Mouse (Mus musculus) frontal cortex, postnatal 10 days (tissue): Measurements from ENCODE around the gene Gm20683.
"Not testable (repeated sequence)": the region's sequence is repeated elsewhere in the genome, so short reads cannot be mapped to it uniquely, and the experiment has no call there.

ENCODE experiments used
- DNase-seq, 2 experiments: peaks; one replicate each; pipeline ENCODE4 v3.0.0; 2022; ENCODE audit warnings: low spot score in 2 of 2, mixed read lengths in 1 of 2

The Gm20683 gene

GRCm38 (mm10) chr17:25827546-25828222 lies 13.9 kb downstream of the Gm20683 start:
- no peak for DNase-seq

GRCm38 (mm10) chr17:25827011-25827410 lies 14.6 kb downstream of the Gm20683 start:
- DNase-seq = no peak

- no peak for DNase-seq
Measured at GRCm38 (mm10) chr17:25825984-25826570, 15.5 kb downstream of the Gm20683 start.

GRCm38 (mm10) chr17:25825311-25825710 lies 16.3 kb downstream of the Gm20683 start:
- DNase-seq = no peak

- DNase-seq = no peak
Measured at GRCm38 (mm10) chr17:25824362-25825142, 17.0 kb downstream of the Gm20683 start.

GRCm38 (mm10) chr17:25823452-25823851 lies 18.1 kb downstream of the Gm20683 start, which contains the start of gene Wdr24:
Gene Wdr24, plus strand, starts transcription at chr17:25823627.
- DNase-seq = peak in 1 of 2 experiments; percentile 75

- DNase-seq = no peak
Measured at GRCm38 (mm10) chr17:25818851-25819780, 22.4 kb downstream of the Gm20683 start.

- no peak for DNase-seq
Measured at GRCm38 (mm10) chr17:25817662-25818061, 23.9 kb downstream of the Gm20683 start.

- peak in 1 of 2 experiments; percentile 71 for DNase-seq
Measured at GRCm38 (mm10) chr17:25813471-25813870, 28.1 kb downstream of the Gm20683 start.

GRCm38 (mm10) chr17:25810890-25811289 lies 30.7 kb downstream of the Gm20683 start:
- DNase-seq = no peak

- DNase-seq = no peak
Measured at GRCm38 (mm10) chr17:25809606-25810340, 31.8 kb downstream of the Gm20683 start.

- DNase-seq = peak; percentile 86 to 88
Measured at GRCm38 (mm10) chr17:25808789-25809605, 32.6 kb downstream of the Gm20683 start, which contains the start of gene Fbxl16. Gene Fbxl16, plus strand, starts transcription at chr17:25809085.

GRCm38 (mm10) chr17:25808028-25808427 lies 33.5 kb downstream of the Gm20683 start:
- DNase-seq = no peak

- not testable (repeated sequence) for DNase-seq
Measured at GRCm38 (mm10) chr17:25807452-25807851, 34.1 kb downstream of the Gm20683 start.

- DNase-seq = no peak
Measured at GRCm38 (mm10) chr17:25806507-25806906, 35.1 kb downstream of the Gm20683 start.

GRCm38 (mm10) chr17:25802825-25803517 lies 38.6 kb downstream of the Gm20683 start:
- DNase-seq = peak; percentile 79 to 89

GRCm38 (mm10) chr17:25801029-25801428 lies 40.5 kb downstream of the Gm20683 start:
- DNase-seq = peak in 1 of 2 experiments; percentile 58

GRCm38 (mm10) chr17:25796951-25797369 lies 44.6 kb downstream of the Gm20683 start, which contains the start of gene Metrn:
Gene Metrn, minus strand, starts transcription at chr17:25797136.
- DNase-seq = peak; percentile 78 to 83

- no peak for DNase-seq
Measured at GRCm38 (mm10) chr17:25796211-25796771, 45.3 kb downstream of the Gm20683 start.
